25 mouse cellular contexts compared by ENCODE assay signal in genomic region chr17:71742156-71742555, GRCm38 (mm10). TPM values are rescaled to one million over a fixed set of nuclear protein-coding genes. Genes with fewer than 3 reads are reported as not detected.
DNase-seq lines count a peak whose midpoint lies in the region; ATAC-seq and TF ChIP-seq lines count a peak whose summit lies in the region.
"Had no signal": no experiment of that assay in that cellular context is flagged by ENCODE, and none has a peak within 500 bp of the region (broad histone marks: within the 10 kb centered on the region; RNA-seq: fewer than 3 reads in every experiment).

No protein-coding gene starts in this region.

- no peak for ATAC-seq in cerebellum, adult (ENCODE audit: insufficient number of reproducible peaks, low FRiP score, low TSS enrichment)
- ATAC-seq: CD4-positive, CD25-positive, alpha-beta regulatory T cell, adult 4 months; forebrain, embryonic 15.5 days; intestine, embryonic 16.5 days had no signal

- H3K4me1 ChIP-seq in cortical plate, adult 2 months (ENCODE audit: control insufficient read depth, insufficient read depth, low read length): peaks cover 6% of the 10 kb centered on the region
- peaks cover 34% of the 10 kb centered on the region for H3K4me1 ChIP-seq in olfactory bulb, adult 2 months (ENCODE audit: control insufficient read depth, insufficient read depth, low read length)

- no peak for TF ChIP-seq POLR2A in cortical plate, adult 2 months (IDR thresholded peaks at IDR 0.05; ENCODE audit: extremely low read depth, insufficient read depth, low read length)
- TF ChIP-seq POLR2A in olfactory bulb, adult 2 months (IDR thresholded peaks at IDR 0.05; ENCODE audit: insufficient read depth, low read depth, low read length): no peak

- H3K4me3 ChIP-seq in cortical plate, adult 2 months (ENCODE audit: insufficient read depth, low read length): no peak overlapping the region
- H3K4me3 ChIP-seq in olfactory bulb, adult 2 months (ENCODE audit: insufficient read depth, low read depth, low read length): no peak overlapping the region
- H3K4me3 ChIP-seq: embryonic facial prominence, embryonic 13.5 days; forebrain, embryonic 15.5 days; heart, adult 2 months; heart, embryonic 15.5 days; hindbrain, embryonic 13.5 days had no signal

- peak overlapping the region; percentile 18; the same call in 1 of the 2 replicates for H3K27ac ChIP-seq in cortical plate, adult 2 months (ENCODE audit: insufficient read depth, low read length)
- peak overlapping the region; percentile 76 for H3K27ac ChIP-seq in olfactory bulb, adult 2 months (ENCODE audit: insufficient read depth, low read depth, low read length)
- H3K27ac ChIP-seq: embryonic facial prominence, embryonic 13.5 days; forebrain, embryonic 15.5 days; heart, adult 2 months; heart, embryonic 15.5 days; hindbrain, embryonic 13.5 days had no signal

- TF ChIP-seq CTCF in cortical plate, adult 2 months (IDR thresholded peaks at IDR 0.05; ENCODE audit: extremely low read depth, insufficient read depth, low read length): no peak
- no peak for TF ChIP-seq CTCF in olfactory bulb, adult 2 months (IDR thresholded peaks at IDR 0.05; ENCODE audit: insufficient read depth, low read depth, low read length)

- DNase-seq in testis, postnatal 10 days (ENCODE audit: low spot score): peak; percentile 33
- no peak for DNase-seq in testis, postnatal 14 days (ENCODE audit: low spot score)
- DNase-seq in Muller cell, postnatal 12 days (ENCODE audit: inconsistent ontology term): peak; percentile 8
- no peak for DNase-seq in MN1 (ENCODE audit: low spot score)
- DNase-seq: adrenal gland, adult 8-10 months; B cell, adult 2 months; cerebellum, adult 11-12 months; cerebellum, adult 9-10 months; cerebellum, postnatal 25 days; gastrocnemius, postnatal 36 days; heart, adult 2 months; heart, postnatal 14 days had no signal

- WGBS in olfactory bulb, adult 2 months: 74% methylated on average over 3 of the region's 3 CpGs

RNA-seq across cellular contexts. Expression of gene Pcare, which starts 10.5 kb away (rescaled TPM):
- 0.08 TPM in 2 replicates for polyA plus RNA-seq in cortical plate, adult 2 months (2012; rRNA removed)
- polyA plus RNA-seq in olfactory bulb, adult 2 months (2012; ENCODE audit: insufficient read depth, insufficient read length, low replicate concordance, missing spikeins): not detected in 2 replicates
- polyA plus RNA-seq: brain, embryonic 14.5 days; CD4-positive, CD25-positive, alpha-beta regulatory T cell, adult 4 months; embryonic facial prominence, embryonic 13.5 days; forebrain, embryonic 11.5 days; forebrain, embryonic 15.5 days; G1E; heart, embryonic 11.5 days; hindbrain, embryonic 13.5 days; intestine, embryonic 16.5 days had no signal

RNA-seq across cellular contexts. Expression of gene Clip4, which starts 26.1 kb away (rescaled TPM):
- polyA plus RNA-seq in cortical plate, adult 2 months (2012; rRNA removed): 38.9 and 42.2 TPM in 2 replicates
- polyA plus RNA-seq in olfactory bulb, adult 2 months (2012; ENCODE audit: insufficient read depth, insufficient read length, low replicate concordance, missing spikeins): 371 TPM in 1 of 2 replicates, not detected in the other
- polyA plus RNA-seq: CD4-positive, CD25-positive, alpha-beta regulatory T cell, adult 4 months; G1E had no signal

Comparison
In these comparisons a context has a peak if more than half of its experiments do, and no peak if none do; other contexts are left out.
1. DNase-seq: peak in testis, postnatal 10 days (single experiment) and Muller cell, postnatal 12 days (single experiment); none in testis, postnatal 14 days (single experiment) and MN1 (single experiment).